In the genomic region with DNA sequence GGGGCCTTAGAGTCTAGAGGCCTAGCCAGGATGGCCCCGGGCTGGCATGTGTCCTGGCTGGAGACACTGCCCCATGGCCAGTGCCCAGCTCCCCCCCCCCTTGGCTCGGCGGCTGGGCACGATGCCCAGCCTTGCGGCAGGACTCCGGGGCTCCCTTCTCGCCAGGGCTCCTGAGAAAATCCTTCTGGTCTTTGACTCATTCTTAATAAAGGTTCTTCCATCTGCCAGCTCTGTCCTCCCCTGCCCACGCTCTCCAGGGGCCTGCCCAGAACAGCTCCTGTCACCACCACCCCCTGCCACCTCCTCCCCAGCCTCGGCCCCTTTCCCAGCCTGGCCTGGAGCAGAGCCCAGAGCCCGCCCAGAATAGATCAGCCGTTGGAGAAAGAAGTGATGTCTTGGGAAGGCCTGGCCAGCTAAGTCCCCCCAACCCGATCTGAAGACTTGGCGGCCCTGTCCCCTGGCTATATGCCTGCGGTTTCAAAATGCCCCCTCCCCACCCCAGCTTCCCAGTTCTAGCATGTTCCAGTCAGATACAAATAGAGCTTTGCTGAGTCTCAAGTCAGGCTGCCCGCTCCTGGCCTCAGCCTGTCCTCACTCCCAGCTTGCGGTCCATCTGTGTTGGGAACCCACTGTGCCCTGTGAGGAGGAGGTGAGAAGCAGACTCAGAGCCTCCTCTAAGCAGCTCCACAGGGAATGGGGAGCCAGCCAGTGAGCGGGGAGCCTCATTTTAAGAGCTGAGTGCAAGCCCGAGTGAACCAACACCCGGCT, we compare ENCODE assay signal across 8 mouse cellular contexts.
DNase-seq lines count a peak whose midpoint lies in the region; ATAC-seq lines count a peak whose summit lies in the region.

No protein-coding gene starts in this region.

- no peak overlapping the region for H3K4me2 ChIP-seq in hindbrain, embryonic 11.5 days (replicated peaks; ENCODE audit: low read depth, low read length)

- ATAC-seq in hindbrain, embryonic 11.5 days (ENCODE audit: low FRiP score) = no peak
- ATAC-seq in megakaryocyte progenitor cell, adult 5-6 weeks (replicated peaks; ENCODE audit: poor library complexity) = peak; percentile 30; the same call in 1 of the 2 replicates
- no peak for ATAC-seq in activated CD4-positive, CD25-positive, alpha-beta regulatory T cell, adult 4 months

- no peak overlapping the region for H3K4me3 ChIP-seq in hindbrain, embryonic 11.5 days (ENCODE audit: low read depth, low read length)

- H3K9me3 ChIP-seq in hindbrain, embryonic 11.5 days (ENCODE audit: control insufficient read depth, low read length) = no peaks in the 10 kb centered on the region

- no peak overlapping the region for H3K9ac ChIP-seq in hindbrain, embryonic 11.5 days (ENCODE audit: low read depth, low read length)

- 68% methylated on average over 19 of the region's 19 CpGs for WGBS in hindbrain, embryonic 11.5 days

- H3K4me1 ChIP-seq in hindbrain, embryonic 11.5 days (replicated peaks; ENCODE audit: control insufficient read depth, insufficient read depth, low read length) = peaks cover 23% of the 10 kb centered on the region

- H3K27ac ChIP-seq in hindbrain, embryonic 11.5 days (ENCODE audit: low read depth, low read length) = peak overlapping the region; percentile 64

- H3K36me3 ChIP-seq in hindbrain, embryonic 11.5 days (ENCODE audit: control insufficient read depth, insufficient read depth, low read length) = no peaks in the 10 kb centered on the region

- 0 out of 2 replicates have a peak, but pooled peaks cover 2% of the 10 kb centered on the region for H3K27me3 ChIP-seq in hindbrain, embryonic 11.5 days (ENCODE audit: control insufficient read depth, insufficient read depth, low read length)

- peak; percentile 99 for DNase-seq in Muller cell, postnatal 12 days (ENCODE audit: inconsistent ontology term)
- peak; percentile 97 for DNase-seq in cerebellum, adult 8-10 months
- DNase-seq in frontal cortex, postnatal 36 days (ENCODE audit: low spot score in 2 of 2) = peak; percentile 93 to 96
- no peak for DNase-seq in hindbrain, embryonic 11.5 days (ENCODE audit: low spot score)
- peak; percentile 88 to 91 for DNase-seq in layer of hippocampus, postnatal 10 days (ENCODE audit: low spot score in 2 of 2)
- DNase-seq in skeletal muscle tissue, adult 2 months (ENCODE audit: low read depth, low spot score) = peak; percentile 89
